Mouse (Mus musculus) hindbrain, embryonic 11.5 days (tissue): ENCODE measurements at regions not wholly inside any gene's neighbourhood (a gene's known extent, or its start where the extent isn't known, plus 50 kb on each side); places are given as distances from the start of the nearest gene placed in this dataset.
A peak's percentile ranks its signal among the peaks of the same experiment; 100 is the strongest.

Source experiments
- ATAC-seq: fragments of 200-750 bp; cut with Nextera tagmentation; 2 replicates; pipeline ENCODE4 v1.8.0; 2017; ENCODE audit warnings: mild to moderate bottlenecking, moderate TSS enrichment, moderate library complexity; ENCODE audit not compliant: low FRiP score
- DNase-seq: peaks from one replicate; pipeline ENCODE4 v3.0.0-alpha.2; 2015; ENCODE audit warnings: low spot score
- H3K27ac ChIP-seq: fragments of 300-500 bp; sonication (generic); 2 replicates; pipeline ENCODE4 v1.5.1; 2014; ENCODE audit warnings: mild to moderate bottlenecking, low read depth, low read length
- H3K27me3 ChIP-seq: fragments of 300-500 bp; sonication (generic); 2 replicates; pipeline ENCODE4 v1.6.1; 2014; ENCODE audit warnings: mild to moderate bottlenecking, low read length, moderate library complexity, mixed read lengths; ENCODE audit not compliant: control insufficient read depth, insufficient read depth
- H3K36me3 ChIP-seq: fragments of 300-500 bp; sonication (generic); 2 replicates; pipeline ENCODE4 v1.6.1; 2014; ENCODE audit warnings: mild to moderate bottlenecking, low read length, moderate library complexity, mixed read lengths; ENCODE audit not compliant: control insufficient read depth, insufficient read depth
- H3K4me1 ChIP-seq: fragments of 300-500 bp; sonication (generic); replicated peaks from 2 replicates; pipeline ENCODE4 v1.6.1; 2014; ENCODE audit warnings: low read length, mixed read lengths; ENCODE audit not compliant: control insufficient read depth, insufficient read depth
- H3K4me2 ChIP-seq: fragments of 300-500 bp; sonication (generic); replicated peaks from 2 replicates; pipeline ENCODE4 v1.6.1; 2014; ENCODE audit warnings: mild to moderate bottlenecking, low read depth, low read length
- H3K4me3 ChIP-seq: fragments of 300-500 bp; sonication (generic); 2 replicates; pipeline ENCODE4 v1.5.1; 2014; ENCODE audit warnings: low read depth, low read length
- H3K9ac ChIP-seq: fragments of 300-500 bp; sonication (generic); 2 replicates; pipeline ENCODE4 v1.6.1; 2014; ENCODE audit warnings: low read depth, low read length
- H3K9me3 ChIP-seq: fragments of 300-500 bp; sonication (generic); 2 replicates; pipeline ENCODE4 v1.6.1; 2016; ENCODE audit warnings: low read length; ENCODE audit not compliant: control insufficient read depth
- WGBS: fragments of 180-500 bp; shearing (Covaris S2); extraction: QIAGEN DNeasy Blood & Tissue Kit; methylation state at CpG from one replicate; pipeline ENCODE4 v1.1.7; 2014; 5-methylcytosine and 5-hydroxymethylcytosine counted together

DNA sequence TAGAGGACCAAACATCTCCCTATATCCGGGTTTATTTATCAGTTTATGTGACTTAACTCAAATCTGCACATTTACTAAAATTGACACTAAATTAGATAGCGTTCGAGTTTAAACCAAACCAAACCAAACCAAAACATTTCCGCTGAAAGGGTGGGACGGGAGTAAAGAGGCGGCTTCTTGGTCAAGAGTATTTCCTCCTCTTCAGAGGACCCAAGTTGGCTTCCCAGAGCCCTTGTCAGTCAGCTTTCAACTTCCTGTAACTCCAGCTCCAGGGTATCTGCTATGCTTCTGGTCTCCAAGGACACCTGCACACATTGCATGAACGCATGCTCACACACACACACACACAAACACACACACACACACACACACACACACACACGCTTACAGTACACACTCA lies 137.4 kb upstream of the Rap1b start:
- no peaks in the 10 kb centered on the region; the same call in 1 of the 2 replicates for H3K4me1 ChIP-seq
- H3K27ac ChIP-seq = no peak overlapping the region
- no peak for DNase-seq
- no peak overlapping the region for H3K9ac ChIP-seq
- WGBS = 84% methylated on average over 8 of the region's 8 CpGs
- no peak overlapping the region for H3K4me3 ChIP-seq
- ATAC-seq = no peak
- no peaks in the 10 kb centered on the region for H3K9me3 ChIP-seq
- H3K36me3 ChIP-seq = no peaks in the 10 kb centered on the region
- no peaks in the 10 kb centered on the region for H3K27me3 ChIP-seq
- no peak overlapping the region for H3K4me2 ChIP-seq

DNA sequence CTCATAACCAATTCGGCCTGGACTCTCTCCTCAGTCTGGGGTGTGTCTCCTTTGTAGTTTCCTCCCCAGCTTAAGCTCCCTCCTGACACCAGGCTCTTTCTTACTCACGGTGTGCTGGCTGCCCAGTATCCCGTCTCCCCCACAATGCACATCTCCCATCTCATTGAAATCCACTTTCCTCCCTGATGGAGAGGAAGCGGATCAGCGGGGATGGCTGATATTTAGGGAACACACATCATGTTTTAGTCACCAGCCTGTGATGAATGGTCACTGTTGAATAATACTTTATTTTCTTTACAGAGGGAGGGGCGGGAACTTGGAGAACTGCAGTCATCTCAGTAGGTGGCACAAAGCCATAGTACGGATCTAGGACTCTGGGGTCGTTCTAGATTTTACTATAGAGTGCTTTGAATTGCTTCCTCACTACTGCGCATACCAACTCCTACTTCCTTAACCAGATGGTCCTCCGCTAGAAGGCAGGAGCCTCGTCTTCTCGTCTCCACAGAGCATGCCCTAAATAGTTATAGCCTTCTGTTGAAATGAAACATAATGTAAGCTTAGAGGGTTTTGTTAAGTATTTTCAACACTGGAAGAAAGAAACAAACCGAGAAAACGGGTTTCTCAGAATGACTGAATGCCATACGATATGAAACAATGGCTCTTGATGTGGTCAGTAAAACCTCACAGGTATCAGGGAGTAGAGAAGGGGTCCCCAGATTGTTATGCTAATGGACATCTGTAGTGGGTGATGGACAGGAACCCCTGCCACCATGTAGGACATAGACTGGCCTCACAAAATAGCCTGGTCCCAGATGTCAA lies 139.2 kb upstream of the Rap1b start:
- 75% methylated on average over 15 of the region's 15 CpGs for WGBS
- no peak overlapping the region for H3K4me3 ChIP-seq

DNA sequence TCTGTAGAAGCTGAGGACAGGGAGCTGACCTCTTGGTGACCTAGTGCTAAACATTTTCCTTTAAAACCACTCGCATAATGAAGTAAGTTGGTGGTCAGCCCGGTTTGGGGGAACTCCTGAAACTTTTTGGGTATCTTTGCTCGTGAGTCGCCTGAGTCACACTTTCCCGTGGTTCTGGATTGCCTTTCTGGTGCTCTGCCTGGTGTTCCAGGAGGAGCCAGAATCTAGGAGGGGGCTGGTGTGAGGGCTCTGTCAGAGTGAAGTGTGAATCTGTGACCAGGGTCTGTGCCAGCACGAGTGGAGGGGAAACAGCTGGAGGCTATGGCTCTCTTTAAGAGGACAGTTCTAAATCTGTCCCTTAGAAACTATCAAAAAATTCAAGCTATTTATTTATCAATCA lies 141.8 kb upstream of the Rap1b start:
- 74% methylated on average over 6 of the region's 6 CpGs for WGBS
- no peaks in the 10 kb centered on the region for H3K36me3 ChIP-seq

More for the DNA sequence above, 139.2 kb upstream of the Rap1b start:
- DNase-seq = no peak
- no peaks in the 10 kb centered on the region for H3K9me3 ChIP-seq
- H3K36me3 ChIP-seq = no peaks in the 10 kb centered on the region
- no peaks in the 10 kb centered on the region; the same call in 1 of the 2 replicates for H3K4me1 ChIP-seq
- H3K9ac ChIP-seq = no peak overlapping the region
- H3K27ac ChIP-seq = no peak overlapping the region
- no peak for ATAC-seq
- H3K27me3 ChIP-seq = no peaks in the 10 kb centered on the region
- no peak overlapping the region for H3K4me2 ChIP-seq

DNA sequence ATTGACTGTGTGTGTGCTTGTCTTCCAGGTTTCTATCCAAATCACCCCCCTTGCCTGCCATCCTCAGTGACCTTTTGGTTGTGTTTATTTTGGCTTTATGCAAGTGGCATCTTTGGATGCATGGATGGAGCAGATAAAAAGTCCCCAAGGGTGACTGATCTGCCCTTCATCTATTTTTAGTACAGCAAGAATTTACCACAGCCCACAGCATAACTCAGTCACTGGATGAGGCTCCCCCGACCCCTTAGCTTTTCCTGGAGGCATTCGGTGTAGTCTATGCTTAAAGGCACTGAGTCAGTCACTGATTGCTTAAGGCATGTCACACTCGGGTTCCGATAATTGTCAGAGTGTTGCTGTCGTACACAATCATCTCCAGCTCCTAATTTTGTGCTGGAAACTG lies 142.2 kb upstream of the Rap1b start:
- 85% methylated on average over 5 of the region's 5 CpGs for WGBS
- no peak overlapping the region for H3K4me2 ChIP-seq
- H3K9ac ChIP-seq = no peak overlapping the region
- DNase-seq (no peak), ATAC-seq (no peak)
- H3K27ac ChIP-seq = no peak overlapping the region
- no peaks in the 10 kb centered on the region for H3K9me3 ChIP-seq
- H3K4me3 ChIP-seq = no peak overlapping the region
- H3K27me3 ChIP-seq = no peaks in the 10 kb centered on the region
- H3K4me1 ChIP-seq = no peaks in the 10 kb centered on the region; the same call in 1 of the 2 replicates
- H3K36me3 ChIP-seq = no peaks in the 10 kb centered on the region

More for the DNA sequence above, 141.8 kb upstream of the Rap1b start:
- no peak overlapping the region for H3K4me2 ChIP-seq
- H3K4me1 ChIP-seq = no peaks in the 10 kb centered on the region; the same call in 1 of the 2 replicates
- DNase-seq (no peak), ATAC-seq (no peak)
- H3K27ac ChIP-seq = no peak overlapping the region
- H3K9ac ChIP-seq = no peak overlapping the region
- H3K4me3 ChIP-seq = no peak overlapping the region
- no peaks in the 10 kb centered on the region for H3K9me3 ChIP-seq
- no peaks in the 10 kb centered on the region for H3K27me3 ChIP-seq

DNA sequence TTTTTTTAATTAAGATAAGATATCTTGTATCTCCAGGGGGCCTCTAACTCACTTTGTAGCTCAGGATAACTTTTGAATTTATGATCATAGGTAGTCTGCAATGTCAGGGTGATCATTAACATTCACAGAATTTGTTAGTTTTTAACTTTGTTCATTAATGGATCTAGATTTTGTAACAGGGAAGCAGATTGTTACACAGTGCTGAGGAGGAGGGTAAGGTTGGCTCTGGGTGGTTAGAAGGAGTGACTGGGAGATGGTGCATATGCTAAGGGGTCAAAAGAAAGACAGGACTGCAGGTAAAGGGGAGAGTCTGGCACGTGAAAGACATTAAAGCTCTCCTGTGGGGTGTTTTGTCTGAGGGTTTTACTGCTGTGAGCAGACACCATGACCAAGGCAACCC lies 145.3 kb upstream of the Rap1b start:
- DNase-seq (no peak), ATAC-seq (no peak)
- H3K4me2 ChIP-seq = no peak overlapping the region
- no peak overlapping the region for H3K9ac ChIP-seq
- 86% methylated on average over 1 of the region's 1 CpGs for WGBS
- no peak overlapping the region for H3K27ac ChIP-seq
- H3K36me3 ChIP-seq = no peaks in the 10 kb centered on the region
- H3K27me3 ChIP-seq = no peaks in the 10 kb centered on the region
- H3K9me3 ChIP-seq = no peaks in the 10 kb centered on the region
- H3K4me1 ChIP-seq = no peaks in the 10 kb centered on the region; the same call in 1 of the 2 replicates
- H3K4me3 ChIP-seq = no peak overlapping the region

DNA sequence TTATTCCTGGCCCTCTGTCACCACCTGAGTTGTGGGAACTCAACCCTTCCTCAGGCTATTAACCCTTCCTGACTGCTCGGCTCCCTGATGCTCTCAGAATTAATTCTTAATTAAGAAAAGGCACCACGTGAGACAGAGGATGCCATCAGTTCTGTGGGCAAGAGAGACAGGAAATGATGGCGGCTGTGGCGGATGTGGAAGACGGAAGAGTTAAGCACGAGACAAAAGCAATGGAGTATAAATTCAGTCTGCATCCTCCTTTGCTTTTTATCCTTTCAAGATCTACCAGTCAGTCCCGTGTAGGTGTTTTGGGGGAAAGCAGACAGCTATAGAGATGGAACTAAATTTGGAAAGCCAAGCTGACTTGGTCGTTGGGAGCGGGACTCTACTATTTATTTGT lies 146.5 kb upstream of the Rap1b start:
- Histone ChIP-seq H3K9ac (no peak overlapping the region), H3K4me1 (no peaks in the 10 kb centered on the region; the same call in 1 of the 2 replicates), H3K9me3 (no peaks in the 10 kb centered on the region), H3K4me2 (no peak overlapping the region), H3K27me3 (no peaks in the 10 kb centered on the region), H3K27ac (no peak overlapping the region), H3K36me3 (no peaks in the 10 kb centered on the region), H3K4me3 (no peak overlapping the region)
- ATAC-seq (no peak), DNase-seq (no peak)
- WGBS = 88% methylated on average over 9 of the region's 9 CpGs

DNA sequence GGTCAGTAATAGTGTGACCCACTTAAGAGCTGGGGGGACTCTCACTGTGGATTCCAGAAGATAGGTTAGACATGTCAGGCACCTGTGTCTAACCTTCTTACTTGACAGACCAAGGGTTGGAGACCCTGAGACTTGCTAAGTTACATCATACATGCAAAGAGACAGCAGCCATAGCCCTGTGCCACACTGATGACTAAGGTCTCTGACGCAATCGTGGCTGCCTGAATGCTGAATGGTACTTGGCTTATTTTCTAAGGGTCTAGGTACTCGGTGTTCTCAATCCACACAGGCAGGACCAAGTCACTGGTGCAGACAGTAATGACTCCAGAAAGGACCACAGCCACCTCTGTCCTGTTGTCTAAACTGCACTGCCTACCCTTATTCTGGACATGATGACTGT lies 147.8 kb upstream of the Mdm1 start:
- Histone ChIP-seq H3K4me3 (no peak overlapping the region), H3K27me3 (no peaks in the 10 kb centered on the region), H3K27ac (no peak overlapping the region), H3K4me1 (no peaks in the 10 kb centered on the region; the same call in 1 of the 2 replicates), H3K9me3 (no peaks in the 10 kb centered on the region), H3K9ac (no peak overlapping the region), H3K4me2 (no peak overlapping the region), H3K36me3 (no peaks in the 10 kb centered on the region)
- 89% methylated on average over 3 of the region's 3 CpGs for WGBS
- ATAC-seq (no peak), DNase-seq (no peak)

DNA sequence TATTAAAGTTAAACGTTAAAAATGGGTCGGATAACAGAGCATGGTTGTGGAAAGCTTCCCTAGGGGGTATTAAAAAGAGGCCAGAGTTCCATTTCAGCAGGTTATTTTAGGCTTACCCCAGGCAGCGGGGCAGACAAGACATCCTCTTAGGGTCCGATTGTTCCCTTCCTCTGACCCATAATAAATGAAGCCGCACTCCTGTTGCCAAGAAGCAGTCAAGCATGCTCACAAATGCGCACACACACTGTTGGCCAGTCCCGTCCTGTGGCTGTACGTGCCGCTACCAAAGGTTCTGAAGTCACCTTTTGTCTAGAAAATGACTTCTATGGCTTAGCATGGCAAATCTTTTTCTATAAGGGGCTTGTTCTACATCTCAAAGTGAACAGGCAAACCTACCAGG lies 146.8 kb upstream of the Mdm1 start:
- Histone ChIP-seq H3K4me2 (peak overlapping the region; percentile 22; the same call in 1 of the 2 replicates), H3K9me3 (no peaks in the 10 kb centered on the region), H3K9ac (no peak overlapping the region), H3K36me3 (no peaks in the 10 kb centered on the region), H3K27ac (no peak overlapping the region), H3K27me3 (no peaks in the 10 kb centered on the region), H3K4me3 (no peak overlapping the region), H3K4me1 (no peaks in the 10 kb centered on the region; the same call in 1 of the 2 replicates)
- DNase-seq = peak; percentile 27
- peak; percentile 49; the same call in 1 of the 2 replicates for ATAC-seq
- WGBS = 23% methylated on average over 9 of the region's 9 CpGs

DNA sequence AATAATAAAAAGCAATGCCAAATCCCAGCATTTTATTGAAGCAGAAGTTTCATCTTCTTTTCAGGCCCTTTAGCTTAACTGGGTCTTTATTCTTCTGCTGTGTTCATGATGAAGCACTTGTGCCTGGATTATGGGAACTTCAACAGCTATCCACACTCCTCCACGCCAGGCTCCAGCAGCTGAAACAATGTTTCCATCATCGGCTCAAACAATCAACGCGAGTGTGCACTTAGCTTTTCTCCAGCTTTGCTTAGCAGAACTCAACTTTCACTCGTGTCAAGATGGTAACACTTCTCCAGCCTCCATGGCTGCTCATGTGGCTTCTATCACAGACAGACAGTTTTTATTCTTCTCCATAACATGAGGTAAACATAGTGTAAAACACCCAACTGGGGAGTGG lies 143.8 kb upstream of the Mdm1 start:
- no peak overlapping the region for H3K27ac ChIP-seq
- WGBS = 88% methylated on average over 5 of the region's 5 CpGs
- no peaks in the 10 kb centered on the region for H3K36me3 ChIP-seq
- no peak overlapping the region for H3K9ac ChIP-seq
- no peaks in the 10 kb centered on the region; the same call in 1 of the 2 replicates for H3K4me1 ChIP-seq
- no peak for ATAC-seq
- no peaks in the 10 kb centered on the region for H3K9me3 ChIP-seq
- no peaks in the 10 kb centered on the region for H3K27me3 ChIP-seq
- H3K4me3 ChIP-seq = no peak overlapping the region
- H3K4me2 ChIP-seq = no peak overlapping the region
- no peak for DNase-seq
